Mouse (Mus musculus): Measurements from ENCODE around the gene Fam76a. TPM values are rescaled to one million over a fixed set of nuclear protein-coding genes. Genes with fewer than 3 reads are reported as not detected.

Gene Fam76a
- 13.0 TPM for polyA plus RNA-seq (2012; fragmentation: generic; extraction: Trizol)

DNA sequence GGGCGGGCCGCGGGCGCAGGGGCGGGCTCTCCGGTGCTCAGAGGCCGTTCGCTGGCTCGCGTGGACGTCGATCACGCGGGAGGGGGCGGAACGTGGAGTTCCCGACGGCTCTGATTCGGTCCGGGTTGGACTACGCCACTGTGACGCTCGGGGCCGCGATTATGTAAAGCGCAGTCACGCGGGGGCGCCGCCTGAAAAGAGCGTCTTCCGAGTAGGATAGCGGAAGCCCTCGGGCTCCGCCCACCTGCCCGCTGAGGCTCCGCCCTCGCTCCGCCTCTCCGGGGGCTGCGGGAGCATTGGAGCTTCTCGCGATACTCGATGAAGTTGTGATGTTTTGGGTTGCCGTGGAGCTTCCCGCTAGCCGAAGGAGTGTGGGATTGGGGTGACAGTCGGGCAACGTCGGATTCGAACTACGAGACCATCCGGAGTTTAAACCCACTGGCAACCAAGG lies at the start of gene Fam76a:
TSS of gene Fam76a (minus strand) at position 1 of the 451 bp plus-strand sequence.
- H3K36me3 ChIP-seq (ENCODE audit: control insufficient read depth, insufficient read depth), result peaks cover 7% of the 10 kb centered on the region
- peak within 1 kb of the TSS; percentile 48 for H3K4me3 ChIP-seq
- peak within 1 kb of the TSS; percentile 98 for H3K4me2 ChIP-seq (ENCODE audit: low read depth)
- H3ac ChIP-seq (ENCODE audit: control insufficient read depth, insufficient read length), result peak within 1 kb of the TSS; percentile 47
- peaks cover 6% of the 10 kb centered on the region for H3K79me2 ChIP-seq (ENCODE audit: control insufficient read depth, insufficient read depth)
- H3K27me3 ChIP-seq (ENCODE audit: control insufficient read depth, insufficient read depth, insufficient read length), result no peaks in the 10 kb centered on the region
- no peak for TF ChIP-seq SRF (IDR thresholded peaks at IDR 0.05; ENCODE audit: control insufficient read depth, insufficient read length, low read depth)
- TF ChIP-seq REST (IDR thresholded peaks at IDR 0.05; ENCODE audit: insufficient read depth, insufficient read length), result no peak
- TF ChIP-seq POLR2A (IDR thresholded peaks at IDR 0.05; ENCODE audit: insufficient read length, low read depth), result peak; percentile 37
- no peak for TF ChIP-seq TCF3 (IDR thresholded peaks at IDR 0.05; ENCODE audit: insufficient read length, low read depth)
- no peak for TF ChIP-seq MYOD1 (IDR thresholded peaks at IDR 0.05; ENCODE audit: control insufficient read depth in 1 of 3, insufficient read length in 2 of 3, low read depth in 2 of 3)
- TF ChIP-seq USF1 (IDR thresholded peaks at IDR 0.05; ENCODE audit: low read depth), result peak; percentile 20
- no peak for TF ChIP-seq CEBPB (IDR thresholded peaks at IDR 0.05; ENCODE audit: insufficient read depth, poor library complexity, severe bottlenecking)
- no peak for TF ChIP-seq E2F4 (IDR thresholded peaks at IDR 0.05; ENCODE audit: insufficient read depth)
- no peak for TF ChIP-seq TCF12 (IDR thresholded peaks at IDR 0.05; ENCODE audit: insufficient read depth, poor library complexity, severe bottlenecking)

GRCm38 (mm10) chr4:132972101-132972500 lies 49.7 kb upstream of the Fam76a start:
- H3K4me3 ChIP-seq, result no peak overlapping the region
- no peak overlapping the region for H3ac ChIP-seq (ENCODE audit: control insufficient read depth, insufficient read length)
- H3K79me2 ChIP-seq (ENCODE audit: control insufficient read depth, insufficient read depth), result no peaks in the 10 kb centered on the region
- no peak for TF ChIP-seq USF1 (IDR thresholded peaks at IDR 0.05; ENCODE audit: low read depth)
- TF ChIP-seq E2F4 (IDR thresholded peaks at IDR 0.05; ENCODE audit: insufficient read depth), result no peak
- TF ChIP-seq TCF3 (IDR thresholded peaks at IDR 0.05; ENCODE audit: insufficient read length, low read depth), result no peak
- TF ChIP-seq CEBPB (IDR thresholded peaks at IDR 0.05; ENCODE audit: insufficient read depth, poor library complexity, severe bottlenecking), result no peak
- TF ChIP-seq SRF (IDR thresholded peaks at IDR 0.05; ENCODE audit: control insufficient read depth, insufficient read length, low read depth), result no peak
- no peak for TF ChIP-seq POLR2A (IDR thresholded peaks at IDR 0.05; ENCODE audit: insufficient read length, low read depth)
- peaks cover 33% of the 10 kb centered on the region for H3K27me3 ChIP-seq (ENCODE audit: control insufficient read depth, insufficient read depth, insufficient read length)
- H3K36me3 ChIP-seq (ENCODE audit: control insufficient read depth, insufficient read depth), result no peaks in the 10 kb centered on the region
- no peak overlapping the region for H3K4me2 ChIP-seq (ENCODE audit: low read depth)

- Histone ChIP-seq H3K4me2 (ENCODE audit: low read depth) (no peak overlapping the region), H3K4me3 (no peak overlapping the region), H3K36me3 (ENCODE audit: control insufficient read depth, insufficient read depth) (no peaks in the 10 kb centered on the region), H3K27me3 (ENCODE audit: control insufficient read depth, insufficient read depth, insufficient read length) (peaks cover 28% of the 10 kb centered on the region), H3ac (ENCODE audit: control insufficient read depth, insufficient read length) (no peak overlapping the region), H3K79me2 (ENCODE audit: control insufficient read depth, insufficient read depth) (no peaks in the 10 kb centered on the region)
- TF ChIP-seq SRF (IDR thresholded peaks at IDR 0.05; ENCODE audit: control insufficient read depth, insufficient read length, low read depth) (no peak), TCF3 (IDR thresholded peaks at IDR 0.05; ENCODE audit: insufficient read length, low read depth) (no peak), TCF12 (IDR thresholded peaks at IDR 0.05; ENCODE audit: insufficient read depth, poor library complexity, severe bottlenecking) (no peak), MYOD1 (IDR thresholded peaks at IDR 0.05; ENCODE audit: control insufficient read depth in 1 of 3, insufficient read length in 2 of 3, low read depth in 2 of 3) (no peak), POLR2AphosphoS2 (IDR thresholded peaks at IDR 0.05; ENCODE audit: insufficient read length, low read depth) (no peak), POLR2A (IDR thresholded peaks at IDR 0.05; ENCODE audit: insufficient read length, low read depth) (no peak), E2F4 (IDR thresholded peaks at IDR 0.05; ENCODE audit: insufficient read depth) (no peak), MYOG (IDR thresholded peaks at IDR 0.05; ENCODE audit: control insufficient read depth in 1 of 3, insufficient read depth in 1 of 3, insufficient read length in 2 of 3, low read depth in 2 of 3) (no peak), REST (IDR thresholded peaks at IDR 0.05; ENCODE audit: insufficient read depth, insufficient read length) (no peak), MAX (IDR thresholded peaks at IDR 0.05; ENCODE audit: low read depth) (no peak), USF1 (IDR thresholded peaks at IDR 0.05; ENCODE audit: low read depth) (no peak), CEBPB (IDR thresholded peaks at IDR 0.05; ENCODE audit: insufficient read depth, poor library complexity, severe bottlenecking) (no peak)
Measured at GRCm38 (mm10) chr4:132971601-132972000, 49.2 kb upstream of the Fam76a start.

DNA sequence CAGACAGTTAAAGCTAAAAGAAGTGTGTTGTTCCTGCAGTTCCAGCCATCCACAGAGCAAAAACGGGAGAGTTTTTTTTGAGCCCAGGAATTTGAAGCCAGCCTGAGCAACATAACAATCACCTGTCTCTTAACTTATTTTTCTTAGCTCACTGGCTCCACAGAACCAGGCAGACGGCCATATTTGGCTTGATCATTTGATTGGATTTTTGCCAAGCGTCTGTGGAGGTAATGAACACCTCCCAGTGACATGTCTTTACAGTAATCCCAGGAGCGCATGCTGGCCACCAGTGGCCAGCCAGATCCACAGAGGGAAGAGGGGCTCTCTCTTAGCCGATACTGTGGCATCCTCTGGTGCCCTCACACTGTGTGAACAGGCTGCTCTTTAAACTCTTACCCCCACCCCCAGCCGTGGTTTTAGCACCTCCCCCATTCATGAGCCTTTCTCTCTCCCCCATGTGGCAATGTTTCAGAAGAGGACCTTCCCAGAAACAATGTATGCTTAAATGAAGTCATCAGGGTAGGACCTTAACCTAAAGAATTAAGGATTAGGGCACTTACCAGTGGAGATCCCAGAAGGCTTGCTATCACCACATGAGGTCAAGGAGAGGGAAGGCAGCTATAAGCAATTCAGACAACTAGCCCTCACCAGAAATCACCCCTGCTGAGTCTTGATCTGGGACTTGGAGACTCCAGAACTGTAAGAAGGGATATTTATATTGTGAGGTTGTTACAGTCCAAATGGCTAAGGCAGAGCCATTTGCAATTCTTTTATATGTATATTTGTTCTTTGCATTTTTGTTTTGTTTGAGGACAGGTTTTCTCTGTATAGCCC lies 46.0 kb upstream of the Fam76a start:
- TF ChIP-seq MYOG (IDR thresholded peaks at IDR 0.05; ENCODE audit: control insufficient read depth in 1 of 3, insufficient read depth in 1 of 3, insufficient read length in 2 of 3, low read depth in 2 of 3) (no peak), MYOD1 (IDR thresholded peaks at IDR 0.05; ENCODE audit: control insufficient read depth in 1 of 3, insufficient read length in 2 of 3, low read depth in 2 of 3) (no peak), CEBPB (IDR thresholded peaks at IDR 0.05; ENCODE audit: insufficient read depth, poor library complexity, severe bottlenecking) (no peak), TCF3 (IDR thresholded peaks at IDR 0.05; ENCODE audit: insufficient read length, low read depth) (no peak)
- Histone ChIP-seq H3K27me3 (ENCODE audit: control insufficient read depth, insufficient read depth, insufficient read length) (peaks cover 9% of the 10 kb centered on the region), H3ac (ENCODE audit: control insufficient read depth, insufficient read length) (no peak overlapping the region), H3K4me3 (no peak overlapping the region), H3K4me2 (ENCODE audit: low read depth) (no peak overlapping the region), H3K79me2 (ENCODE audit: control insufficient read depth, insufficient read depth) (no peaks in the 10 kb centered on the region), H3K36me3 (ENCODE audit: control insufficient read depth, insufficient read depth) (no peaks in the 10 kb centered on the region)

DNA sequence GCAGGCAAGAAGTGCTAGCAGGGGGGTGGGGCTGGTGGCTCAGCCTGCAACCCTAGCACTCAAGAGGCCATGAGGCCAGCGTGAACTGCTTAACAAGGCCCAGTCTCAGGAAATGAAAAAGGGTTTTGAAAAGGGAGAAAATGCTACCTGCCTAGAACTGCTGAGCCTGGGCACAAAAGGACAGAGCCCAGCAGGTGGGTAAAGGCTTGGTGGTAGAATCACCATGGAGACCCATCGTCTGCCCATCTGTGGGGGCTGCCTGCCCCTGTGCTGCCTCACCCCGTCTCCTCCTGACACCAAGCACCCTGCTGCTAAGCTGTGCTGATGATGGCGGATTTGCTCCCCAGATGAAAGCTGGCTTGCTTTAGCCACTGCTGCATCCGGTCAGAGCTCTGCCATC lies 42.1 kb upstream of the Fam76a start:
- no peak overlapping the region for H3K4me3 ChIP-seq
- no peak overlapping the region for H3ac ChIP-seq (ENCODE audit: control insufficient read depth, insufficient read length)
- H3K79me2 ChIP-seq (ENCODE audit: control insufficient read depth, insufficient read depth), result no peaks in the 10 kb centered on the region
- TF ChIP-seq POLR2A (IDR thresholded peaks at IDR 0.05; ENCODE audit: insufficient read length, low read depth), result no peak
- no peak for TF ChIP-seq MYOG (IDR thresholded peaks at IDR 0.05; ENCODE audit: control insufficient read depth in 1 of 3, insufficient read depth in 1 of 3, insufficient read length in 2 of 3, low read depth in 2 of 3)
- no peak for TF ChIP-seq USF1 (IDR thresholded peaks at IDR 0.05; ENCODE audit: low read depth)
- no peak for TF ChIP-seq MYOD1 (IDR thresholded peaks at IDR 0.05; ENCODE audit: control insufficient read depth in 1 of 3, insufficient read length in 2 of 3, low read depth in 2 of 3)
- TF ChIP-seq TCF3 (IDR thresholded peaks at IDR 0.05; ENCODE audit: insufficient read length, low read depth), result no peak
- TF ChIP-seq CEBPB (IDR thresholded peaks at IDR 0.05; ENCODE audit: insufficient read depth, poor library complexity, severe bottlenecking), result no peak
- no peak for TF ChIP-seq TCF12 (IDR thresholded peaks at IDR 0.05; ENCODE audit: insufficient read depth, poor library complexity, severe bottlenecking)
- TF ChIP-seq MAX (IDR thresholded peaks at IDR 0.05; ENCODE audit: low read depth), result no peak
- no peak for TF ChIP-seq SRF (IDR thresholded peaks at IDR 0.05; ENCODE audit: control insufficient read depth, insufficient read length, low read depth)
- TF ChIP-seq E2F4 (IDR thresholded peaks at IDR 0.05; ENCODE audit: insufficient read depth), result no peak
- TF ChIP-seq POLR2AphosphoS2 (IDR thresholded peaks at IDR 0.05; ENCODE audit: insufficient read length, low read depth), result no peak
- TF ChIP-seq REST (IDR thresholded peaks at IDR 0.05; ENCODE audit: insufficient read depth, insufficient read length), result no peak
- H3K27me3 ChIP-seq (ENCODE audit: control insufficient read depth, insufficient read depth, insufficient read length), result peaks cover 9% of the 10 kb centered on the region
- H3K36me3 ChIP-seq (ENCODE audit: control insufficient read depth, insufficient read depth), result no peaks in the 10 kb centered on the region
- H3K4me2 ChIP-seq (ENCODE audit: low read depth), result no peak overlapping the region
